8 mouse cellular contexts compared by ENCODE assay signal in the genomic region with DNA sequence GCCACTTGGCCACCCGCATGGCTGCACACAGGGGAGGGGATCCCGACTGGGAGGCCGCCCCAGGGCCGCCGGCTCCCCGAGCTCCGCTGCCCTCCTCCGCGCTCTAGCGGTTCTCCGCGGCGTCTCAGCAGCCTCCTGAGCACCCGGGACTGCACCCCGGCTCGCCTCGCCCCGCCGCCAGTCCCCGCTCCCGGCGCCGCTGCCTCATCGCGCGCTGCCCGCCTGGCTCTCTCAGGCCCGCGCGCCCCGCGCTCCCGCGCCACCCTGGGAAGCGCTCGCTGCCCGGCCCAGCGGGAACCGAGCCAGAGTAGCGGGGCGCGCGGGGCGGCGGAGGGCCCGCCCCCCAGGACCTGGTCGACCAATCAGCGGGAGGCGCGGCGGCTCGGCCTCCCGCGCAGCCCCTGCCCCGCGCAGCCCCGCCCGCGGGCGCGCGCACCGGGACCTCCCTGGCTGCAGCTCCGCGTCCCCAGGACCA.
DNase-seq lines count a peak whose midpoint lies in the region; ATAC-seq lines count a peak whose summit lies in the region.

No protein-coding gene starts in this region.

- peaks cover 9% of the 10 kb centered on the region for H3K4me1 ChIP-seq in hindbrain, embryonic 16.5 days (ENCODE audit: control insufficient read depth, insufficient read depth, low read depth, low read length)

- peaks cover 6% of the 10 kb centered on the region; the same call in 1 of the 2 replicates for H3K27me3 ChIP-seq in hindbrain, embryonic 16.5 days (replicated peaks; ENCODE audit: control insufficient read depth, insufficient read depth, low read length)

- peak overlapping the region; percentile 82 for H3K9ac ChIP-seq in hindbrain, embryonic 16.5 days (ENCODE audit: low read depth, low read length)

- ATAC-seq in common myeloid progenitor, adult 5-6 weeks (replicated peaks; ENCODE audit: low read depth, poor library complexity, severe bottlenecking): peak; percentile 61
- peak; percentile 95 for ATAC-seq in hindbrain, embryonic 16.5 days
- peak; percentile 67 for ATAC-seq in megakaryocyte-erythroid progenitor cell, adult 5-6 weeks (replicated peaks; ENCODE audit: low FRiP score, low TSS enrichment, poor library complexity, severe bottlenecking)
- no peak for ATAC-seq in activated CD4-positive, CD25-positive, alpha-beta regulatory T cell, adult 4 months

- H3K27ac ChIP-seq in hindbrain, embryonic 16.5 days (ENCODE audit: low read depth, low read length): peak overlapping the region; percentile 44; the same call in 1 of the 2 replicates

- no peaks in the 10 kb centered on the region for H3K9me3 ChIP-seq in hindbrain, embryonic 16.5 days (ENCODE audit: control insufficient read depth, low read length)

- no peaks in the 10 kb centered on the region for H3K36me3 ChIP-seq in hindbrain, embryonic 16.5 days (ENCODE audit: control insufficient read depth, insufficient read depth, low read length)

- WGBS in hindbrain, embryonic 16.5 days: under 1% methylated on average over 52 of the region's 65 CpGs

- H3K4me3 ChIP-seq in hindbrain, embryonic 16.5 days (ENCODE audit: low read length): peak overlapping the region; percentile 82

- peak overlapping the region; percentile 99 for H3K4me2 ChIP-seq in hindbrain, embryonic 16.5 days (ENCODE audit: low read length)

- DNase-seq in adrenal gland, adult 2 months: peak; percentile 91
- peak; percentile 57 to 73 for DNase-seq in gastrocnemius, adult 8-10 months (ENCODE audit: low spot score in 2 of 2)
- peak; percentile 91 to 93 for DNase-seq in left cerebral cortex, adult 18-20 months (ENCODE audit: low spot score in 2 of 2)
- peak; percentile 65 for DNase-seq in skeletal muscle tissue, adult 2 months (ENCODE audit: low read depth, low spot score)
